Mouse (Mus musculus): ENCODE measurements around the gene Fbxw28.
"Not testable (repeated sequence)": the region's sequence is repeated elsewhere in the genome, so short reads cannot be mapped to it uniquely, and the experiment has no call there.

The Fbxw28 gene

GRCm38 (mm10) chr9:109339559-109339958 lies at the start of gene Fbxw28:
Gene Fbxw28 (minus strand): TSS chr9:109339659.
- not testable (repeated sequence) for DNase-seq (ENCODE audit: low spot score in 2 of 2)

GRCm38 (mm10) chr9:109287576-109287975 lies 51.9 kb downstream of the Fbxw28 start, which contains the start of gene Fbxw14:
Gene Fbxw14 (minus strand): TSS chr9:109287676.
- DNase-seq (ENCODE audit: low spot score in 2 of 2), result not testable (repeated sequence)
